Mouse (Mus musculus): Measurements from ENCODE around the gene Kat5.

Kat5 gene

DNA sequence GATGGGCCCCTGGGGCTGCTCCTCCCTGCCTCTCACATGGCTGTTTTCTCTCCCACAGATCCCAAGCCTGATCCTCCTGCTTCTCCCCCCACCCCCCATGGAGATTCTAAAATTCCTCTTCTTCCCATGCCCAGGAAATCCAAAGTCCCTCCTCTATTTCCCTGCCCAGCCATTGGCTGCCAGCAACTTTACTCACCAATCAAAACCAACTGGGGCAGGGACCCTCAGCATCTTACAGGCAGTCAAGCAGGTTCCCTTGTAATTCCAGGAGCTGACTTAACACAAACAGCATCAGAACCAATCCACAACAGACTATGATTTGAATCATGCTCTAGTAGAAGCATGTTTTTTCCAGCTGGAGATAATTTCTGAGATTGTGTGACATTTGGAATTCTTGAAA is 19.9 kb upstream of the Kat5 start:
- DNase-seq (ENCODE audit: low spot score in 2 of 2) = no peak

- DNase-seq (ENCODE audit: low spot score in 2 of 2) = no peak
Observed at GRCm38 (mm10) chr19:5625311-5625710, 15.3 kb upstream of the Kat5 start.

- no peak for DNase-seq (ENCODE audit: low spot score in 2 of 2)
Observed at GRCm38 (mm10) chr19:5621884-5622283, 11.8 kb upstream of the Kat5 start.

DNA sequence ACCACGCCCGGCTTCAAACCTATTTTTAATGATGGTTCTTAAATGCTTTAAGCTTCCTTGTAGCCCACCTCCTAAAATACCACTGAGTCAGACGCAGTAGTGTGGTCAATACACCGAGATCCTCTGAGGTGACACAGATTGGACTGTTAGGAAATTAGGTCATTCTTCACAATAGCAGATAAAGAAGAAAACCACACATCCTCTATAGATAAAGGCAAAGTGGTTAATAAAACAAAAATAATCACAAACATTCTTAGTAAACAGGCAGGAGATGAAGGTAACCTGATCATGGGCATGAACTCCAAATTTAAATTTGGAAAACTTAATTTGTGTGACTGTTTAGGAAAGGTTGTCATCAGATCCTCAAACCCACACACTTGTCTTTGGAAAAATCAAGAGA is 10.0 kb upstream of the Kat5 start:
- DNase-seq (ENCODE audit: low spot score in 2 of 2) = no peak

GRCm38 (mm10) chr19:5614953-5615352 is 4.9 kb upstream of the Kat5 start:
- no peak for DNase-seq (ENCODE audit: low spot score in 2 of 2)

GRCm38 (mm10) chr19:5612762-5613411 is 2.9 kb upstream of the Kat5 start:
- DNase-seq (ENCODE audit: low spot score in 2 of 2) = no peak

- peak; percentile 40 to 44 for DNase-seq (ENCODE audit: low spot score in 2 of 2)
Observed at GRCm38 (mm10) chr19:5611973-5612372, 1.9 kb upstream of the Kat5 start.

DNA sequence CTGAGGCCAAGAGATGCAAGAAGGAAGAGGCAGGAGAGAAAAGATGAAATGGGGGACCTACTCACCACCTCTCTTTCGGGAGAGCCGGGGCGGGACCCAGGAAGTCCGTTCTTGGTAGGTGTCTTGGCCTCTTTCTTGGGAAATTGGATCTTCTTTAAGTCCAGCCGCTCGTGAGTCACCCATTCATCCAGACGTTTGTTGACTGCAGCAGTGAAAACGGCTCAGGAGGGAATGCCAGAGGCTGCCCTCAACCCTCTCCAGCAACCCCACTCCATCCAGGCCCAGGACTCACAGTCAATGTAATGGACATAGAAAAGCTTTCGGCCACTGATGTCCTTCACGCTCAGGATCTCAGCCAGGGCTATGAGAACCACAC is 878 bp downstream of the Kat5 start:
- DNase-seq (ENCODE audit: low spot score in 2 of 2) = no peak

GRCm38 (mm10) chr19:5608707-5609106 is 1.3 kb downstream of the Kat5 start:
- DNase-seq (ENCODE audit: low spot score in 2 of 2) = no peak

DNA sequence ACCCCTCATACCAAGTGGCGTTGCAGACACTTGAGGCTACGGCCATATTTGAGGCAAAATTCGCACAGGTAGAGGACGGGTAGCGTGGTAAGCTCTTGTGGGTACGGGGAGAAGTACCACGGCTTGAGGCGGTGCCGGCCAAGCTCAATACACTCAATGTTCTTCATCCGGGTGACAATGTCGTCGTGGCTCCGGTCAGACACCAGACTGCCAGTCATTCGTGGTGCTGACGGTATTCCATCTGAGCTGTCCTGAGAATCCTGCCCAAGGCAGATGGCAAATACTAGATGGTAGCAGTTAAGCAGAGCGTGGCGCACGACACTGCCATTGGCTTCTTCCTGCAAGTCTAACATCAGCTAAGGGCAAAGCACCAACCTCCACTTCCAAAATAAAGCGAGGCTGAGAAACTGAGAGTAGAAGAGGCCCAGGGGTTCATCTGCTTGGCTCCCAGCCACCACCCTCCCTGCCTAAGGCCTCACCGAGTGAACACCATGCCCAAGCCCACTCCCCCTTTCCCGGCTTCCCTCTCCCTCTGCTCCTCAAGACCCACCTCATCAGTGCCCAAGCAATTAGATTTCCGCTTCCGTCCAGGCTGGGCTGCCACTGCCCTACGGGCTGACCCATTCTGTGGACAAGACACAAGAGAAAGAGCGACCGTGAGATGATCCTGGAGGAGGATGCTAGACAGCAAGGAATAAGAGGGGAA is 2.2 kb downstream of the Kat5 start:
- no peak for DNase-seq (ENCODE audit: low spot score in 2 of 2)

DNA sequence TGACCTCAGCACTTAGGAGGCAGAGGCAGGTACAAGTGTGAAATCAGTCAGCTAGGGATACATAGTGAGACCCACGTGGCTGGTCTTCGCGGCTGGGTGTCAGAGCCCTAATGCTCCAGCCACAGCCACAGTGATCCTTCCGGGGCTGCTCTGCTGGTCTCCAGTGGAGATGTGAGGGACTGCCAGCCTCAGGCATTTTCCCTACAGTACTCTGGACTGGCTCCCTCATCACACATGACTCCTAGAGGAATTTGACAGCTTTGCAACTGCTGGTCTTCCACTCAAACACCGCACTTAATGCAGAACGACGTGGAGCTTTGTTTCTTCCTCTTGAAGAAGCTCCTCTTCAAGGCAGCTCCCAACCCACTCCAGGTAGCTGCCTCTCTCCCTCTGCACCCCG is 3.8 kb downstream of the Kat5 start:
- DNase-seq (ENCODE audit: low spot score in 2 of 2) = no peak

- DNase-seq (ENCODE audit: low spot score in 2 of 2) = no peak
Observed at GRCm38 (mm10) chr19:5605126-5605525, 4.9 kb downstream of the Kat5 start.

- DNase-seq (ENCODE audit: low spot score in 2 of 2) = no peak
Observed at GRCm38 (mm10) chr19:5603664-5604063, 6.4 kb downstream of the Kat5 start.

DNA sequence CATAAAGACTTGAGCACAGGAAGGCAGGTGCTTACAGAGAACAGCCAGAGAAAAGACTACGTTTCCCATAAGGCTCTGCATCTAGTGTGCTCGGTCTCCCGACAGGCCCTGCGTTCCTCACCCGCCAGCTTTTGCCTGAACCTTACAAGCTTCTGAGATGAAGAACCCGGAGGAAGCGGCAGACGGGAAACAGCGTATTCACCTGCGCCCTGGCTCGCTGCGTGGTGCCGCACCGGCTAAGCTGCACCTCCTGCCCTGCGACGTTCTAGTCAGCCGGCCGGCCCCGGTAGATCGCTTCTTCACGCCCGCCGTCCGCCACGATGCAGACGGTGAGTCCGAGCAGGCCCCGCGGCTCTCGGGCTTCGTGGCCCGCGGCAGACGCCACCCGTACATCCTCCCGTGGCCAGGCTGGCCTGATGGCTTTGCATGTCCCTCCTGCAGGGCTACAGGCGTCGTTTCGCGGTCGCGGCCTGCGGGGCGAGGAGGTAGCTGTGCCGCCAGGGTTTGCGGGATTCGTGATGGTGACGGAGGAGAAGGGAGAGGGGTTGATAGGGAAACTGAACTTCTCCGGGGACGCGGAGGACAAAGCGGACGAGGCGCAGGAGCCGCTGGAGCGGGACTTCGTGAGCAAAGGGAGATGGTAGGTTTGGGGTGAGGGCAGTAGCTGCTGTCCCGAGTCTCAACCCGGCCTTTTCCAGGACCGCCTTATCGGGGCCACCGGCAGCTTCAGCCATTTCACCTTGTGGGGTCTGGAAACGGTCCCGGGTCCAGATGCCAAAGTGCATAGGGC is 8.1 kb downstream of the Kat5 start, which contains the start of gene Rnaseh2c:
TSS of gene Rnaseh2c (plus strand) at position 122 of the 790 bp plus-strand sequence.
- peak; percentile 67 to 76 for DNase-seq (ENCODE audit: low spot score in 2 of 2)

GRCm38 (mm10) chr19:5599224-5599623 is 10.8 kb downstream of the Kat5 start:
- no peak for DNase-seq (ENCODE audit: low spot score in 2 of 2)

DNA sequence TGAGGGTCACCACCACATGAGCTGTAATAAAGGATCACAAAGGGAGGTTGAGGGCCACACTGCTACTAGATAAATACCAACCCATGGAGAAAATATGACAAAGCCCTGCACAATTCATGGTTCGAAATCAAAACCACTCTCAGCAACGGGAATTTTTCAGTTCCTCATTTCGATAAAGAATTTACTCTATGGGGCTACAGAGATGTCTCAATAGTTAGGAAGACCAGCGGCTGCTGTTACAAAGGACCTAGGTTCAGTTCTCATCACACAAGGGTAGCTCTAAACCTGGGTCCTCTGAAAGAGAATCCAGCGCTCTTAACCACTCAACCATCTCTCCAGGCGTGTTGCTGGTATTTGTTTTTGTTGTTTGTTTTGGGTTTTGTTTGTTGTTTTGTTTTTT is 18.1 kb downstream of the Kat5 start:
- no peak for DNase-seq (ENCODE audit: low spot score in 2 of 2)

GRCm38 (mm10) chr19:5589159-5589558 is 20.9 kb downstream of the Kat5 start:
- no peak for DNase-seq (ENCODE audit: low spot score in 2 of 2)

DNA sequence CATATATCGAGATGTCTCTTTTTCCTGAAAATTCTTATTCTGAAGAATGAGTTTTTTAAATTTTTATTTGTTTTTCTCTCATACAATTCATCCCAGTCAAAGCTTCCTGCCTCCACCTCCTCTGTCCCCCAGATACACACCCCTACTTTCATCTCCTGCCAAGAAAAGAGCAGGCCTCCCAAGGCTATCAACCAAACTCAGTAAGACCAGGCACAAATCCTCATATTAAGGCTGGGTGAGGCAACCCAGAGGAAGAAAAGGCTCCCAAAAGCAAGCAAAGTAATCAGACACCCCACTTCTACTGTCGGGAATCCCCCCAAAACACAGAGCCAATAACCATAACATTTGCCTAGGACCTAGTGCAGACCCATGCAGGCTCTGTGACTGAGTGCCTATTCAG is 28.0 kb downstream of the Kat5 start:
- no peak for DNase-seq (ENCODE audit: low spot score in 2 of 2)

GRCm38 (mm10) chr19:5580776-5581175 is 29.3 kb downstream of the Kat5 start:
- DNase-seq (ENCODE audit: low spot score in 2 of 2) = no peak

DNA sequence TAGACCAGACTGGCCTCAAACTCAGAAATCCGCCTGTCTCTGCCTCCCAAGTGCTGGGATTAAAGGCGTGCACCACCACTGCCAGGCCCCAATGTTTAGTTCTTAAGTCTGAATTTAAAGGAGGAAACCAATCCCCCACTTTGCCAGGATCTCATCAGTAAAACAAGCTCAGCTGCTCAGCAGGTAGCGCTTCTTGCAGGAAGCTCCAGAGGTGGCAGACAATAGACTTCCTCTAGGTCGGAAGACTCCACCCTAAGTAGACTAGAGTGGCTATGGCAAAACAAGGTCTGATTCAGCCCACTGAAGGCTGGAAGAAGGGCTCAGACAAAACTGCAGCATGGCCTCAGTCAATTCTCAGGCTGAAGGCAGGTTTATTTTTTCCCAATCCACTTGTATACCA is 30.1 kb downstream of the Kat5 start:
- DNase-seq (ENCODE audit: low spot score in 2 of 2) = no peak

GRCm38 (mm10) chr19:5575336-5575735 is 34.7 kb downstream of the Kat5 start:
- no peak for DNase-seq (ENCODE audit: low spot score in 2 of 2)

- peak; percentile 36 to 57 for DNase-seq (ENCODE audit: low spot score in 2 of 2)
Observed at GRCm38 (mm10) chr19:5572331-5573125, 37.5 kb downstream of the Kat5 start.
